Mouse (Mus musculus) spleen, adult 2 months (tissue): ENCODE results near the gene Tulp3.

ENCODE experiments used
- CTCF ChIP-seq: fragments of 200-500 bp; IDR thresholded peaks from 2 replicates; pipeline ENCODE4 v1.5.1; 2011; ENCODE audit warnings: mild to moderate bottlenecking, inconsistent platforms; ENCODE audit not compliant: insufficient read depth, insufficient read length, insufficient replicate concordance; ENCODE audit errors: extremely low read depth
- POLR2A ChIP-seq: fragments of 200-500 bp; IDR thresholded peaks from 2 replicates; pipeline ENCODE4 v1.6.1; 2011; ENCODE audit warnings: low read depth, low read length, inconsistent platforms

DNA sequence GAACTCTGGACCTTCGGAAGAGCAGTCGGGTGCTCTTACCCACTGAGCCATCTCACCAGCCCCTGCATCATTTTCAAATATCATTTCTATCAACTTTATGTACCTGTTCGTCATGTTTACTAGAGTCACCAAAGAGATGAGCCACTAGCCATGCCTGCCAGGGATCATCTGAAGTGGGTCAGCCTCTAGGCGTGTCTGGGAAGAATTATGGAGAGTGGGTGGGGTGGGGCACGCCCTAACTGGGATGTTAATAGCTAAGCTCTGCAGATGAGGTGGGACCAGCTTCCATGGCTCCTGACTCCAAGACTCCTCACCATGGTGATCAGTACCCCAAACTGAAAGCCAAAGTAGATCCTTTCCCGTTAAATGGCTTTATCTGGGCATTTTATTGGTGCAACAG lies 40.9 kb downstream of the Tulp3 start:
- TF ChIP-seq CTCF (no peak), POLR2A (no peak)
